Mouse (Mus musculus) CH12.LX (cell line): Measurements from ENCODE around the gene Junb. TPM values are rescaled to one million over a fixed set of nuclear protein-coding genes. Genes with fewer than 3 reads are reported as not detected.

Source experiments
- DNase-seq: peaks from one replicate; pipeline ENCODE4 v3.0.0-alpha.2; 2013; ENCODE audit errors: extremely low read depth
- H3K27ac ChIP-seq: 2 replicates; pipeline ENCODE4 v1.5.1; 2012; ENCODE audit warnings: low read depth, mild to moderate bottlenecking, control low read depth, moderate library complexity; ENCODE audit not compliant: insufficient read depth
- H3K27me3 ChIP-seq: replicated peaks from 2 replicates; pipeline ENCODE3; 2012; ENCODE audit warnings: inconsistent platforms
- H3K36me3 ChIP-seq, 2 experiments: replicated peaks in 1 of 2; 2 replicates each; pipeline versions ENCODE3 to v1.6.1; 2012; ENCODE audit warnings: inconsistent platforms in 1 of 2, low read length in 1 of 2, mild to moderate bottlenecking in 1 of 2, mixed read lengths in 1 of 2, moderate library complexity in 1 of 2; ENCODE audit not compliant: control insufficient read depth in 1 of 2, insufficient read depth in 1 of 2
- H3K4me1 ChIP-seq, 2 experiments: 2 replicates each; pipeline ENCODE4 v1.6.1; 2012; ENCODE audit warnings: inconsistent platforms in 1 of 2, moderate library complexity in 1 of 2; ENCODE audit not compliant: insufficient read depth in 2 of 2, control insufficient read depth in 1 of 2
- H3K4me2 ChIP-seq: 2 replicates; pipeline ENCODE4 v1.6.1; 2012; ENCODE audit warnings: low read depth, mild to moderate bottlenecking, control low read depth; ENCODE audit not compliant: poor library complexity, insufficient read depth, severe bottlenecking
- H3K4me3 ChIP-seq, 3 experiments: fragments of 150-350 bp in 1 of 3; sonication (generic) in 1 of 3; replicated peaks in 1 of 3; 2 replicates each; pipeline versions ENCODE3 to v1.5.1; 2011 to 2012; ENCODE audit warnings: low read depth in 2 of 3, low read length in 2 of 3, mild to moderate bottlenecking in 2 of 3, moderate library complexity in 2 of 3, control low read depth in 1 of 3, improper control_type of control experiment in 1 of 3, inconsistent platforms in 1 of 3, mixed read lengths in 1 of 3; ENCODE audit not compliant: poor library complexity in 1 of 3
- H3K79me2 ChIP-seq: replicated peaks from 2 replicates; pipeline ENCODE4 v1.6.1; 2012; ENCODE audit warnings: mild to moderate bottlenecking, moderate library complexity; ENCODE audit not compliant: control insufficient read depth, poor library complexity, insufficient read depth, severe bottlenecking; ENCODE audit errors: extremely low read depth
- H3K9ac ChIP-seq: 2 replicates; pipeline ENCODE4 v1.6.1; 2012; ENCODE audit warnings: low read depth, mild to moderate bottlenecking, control low read depth, moderate library complexity; ENCODE audit not compliant: insufficient read depth
- H3K9me3 ChIP-seq: replicated peaks from 2 replicates; pipeline ENCODE3; 2012; ENCODE audit warnings: low read length, inconsistent platforms, mixed read lengths
- E2F4 ChIP-seq: IDR thresholded peaks from 2 replicates; pipeline ENCODE4 v1.6.1; 2011; ENCODE audit warnings: low read depth, low read length, improper control_type of control experiment; ENCODE audit not compliant: insufficient replicate concordance
- JUND ChIP-seq: conservative IDR thresholded peaks from 2 replicates; pipeline ENCODE4 v1.6.1; 2011; ENCODE audit warnings: low read depth, low read length, improper control_type of control experiment
- NRF1 ChIP-seq: IDR thresholded peaks from 2 replicates; pipeline ENCODE4 v1.6.1; 2014; ENCODE audit warnings: low read depth, mild to moderate bottlenecking, inconsistent platforms, low read length, improper control_type of control experiment, moderate library complexity
- SIN3A ChIP-seq: IDR thresholded peaks from 2 replicates; pipeline ENCODE4 v1.6.1; 2012; ENCODE audit warnings: low read length, improper control_type of control experiment, inconsistent platforms
- SMC3 ChIP-seq: IDR thresholded peaks from 2 replicates; pipeline ENCODE4 v1.6.1; 2011; ENCODE audit warnings: low read depth, low read length, improper control_type of control experiment
- ZC3H11A ChIP-seq: IDR thresholded peaks from 2 replicates; pipeline ENCODE4 v1.6.1; 2012; ENCODE audit warnings: low read depth, mild to moderate bottlenecking, inconsistent platforms, low read length, improper control_type of control experiment
- dilution Hi-C: fragments of 300-500 bp; cut with MboI; formaldehyde crosslinking; loops from 2 replicates; pipeline ENCODE4 v1.14.3; 2020; ENCODE audit warnings: low sequenced_read_pairs; ENCODE audit not compliant: extremely low pct_unique_long_range_greater_than_20kb, extremely low pct_ligation_motif_present
- in situ Hi-C: fragments of 300-500 bp; cut with MboI; formaldehyde crosslinking; loops from 3 replicates; pipeline ENCODE4 v1.14.3; 2019; ENCODE audit warnings: low sequenced_read_pairs, low pct_ligation_motif_present, low pct_unique_long_range_greater_than_20kb, mixed read lengths
- polyA plus RNA-seq: library from polyadenylated mRNA; unstranded; fragments of >175 nt; gene quantifications from 2 replicates; pipeline ENCODE4 v1.2.1, GENCODE M21; 2012; ENCODE audit warnings: low read depth; ENCODE audit not compliant: insufficient read length
- total RNA-seq, 2 experiments: library from RNA; depleted of rRNA; stranded (reverse); fragments of 300-350 nt in 1 of 2; fragments of >200 nt in 1 of 2; gene quantifications; 2 replicates each; pipeline ENCODE4 v1.2.3; 2012 to 2014

The Junb gene
- total and polyA plus RNA-seq, 3 experiments, result 63.4 to 342 (median 217) TPM

- no peak overlapping the region for H3K27ac ChIP-seq
- H3K4me1 ChIP-seq, result peaks cover 5 to 6% of the 10 kb centered on the region in 2 experiments; a peak in 3 of 4 replicates
- no peak for DNase-seq
- in situ Hi-C loops (no loop called here), dilution Hi-C loops (no loop called here)
- peaks cover 32% of the 10 kb centered on the region for H3K27me3 ChIP-seq
- H3K79me2 ChIP-seq, result no peaks in the 10 kb centered on the region
- H3K9me3 ChIP-seq, result no peaks in the 10 kb centered on the region
- H3K36me3 ChIP-seq, result no peaks in the 10 kb centered on the region
- H3K4me2 ChIP-seq, result no peak overlapping the region
- TF ChIP-seq SMC3 (no peak), ZC3H11A (no peak), SIN3A (no peak), E2F4 (no peak)
- H3K9ac ChIP-seq, result no peak overlapping the region
- H3K4me3 ChIP-seq, result no peak overlapping the region
These were observed 51.0 kb downstream of the Junb start for GRCm38 (mm10) chr8:84927513-84927912.

GRCm38 (mm10) chr8:84925557-84925956 is 53.0 kb downstream of the Junb start:
- peaks cover 5 to 6% of the 10 kb centered on the region in 2 experiments; a peak in 3 of 4 replicates for H3K4me1 ChIP-seq
- peaks cover 21% of the 10 kb centered on the region for H3K27me3 ChIP-seq
- H3K9ac ChIP-seq, result no peak overlapping the region
- dilution Hi-C loops (no loop called here), in situ Hi-C loops (no loop called here)
- no peak overlapping the region for H3K27ac ChIP-seq
- no peak overlapping the region for H3K4me3 ChIP-seq
- DNase-seq, result no peak
- TF ChIP-seq JUND (no peak), NRF1 (no peak)
- H3K79me2 ChIP-seq, result no peaks in the 10 kb centered on the region
- H3K36me3 ChIP-seq, result peaks cover 0 to 2% of the 10 kb centered on the region in 2 experiments
- H3K4me2 ChIP-seq, result no peak overlapping the region
- H3K9me3 ChIP-seq, result no peaks in the 10 kb centered on the region

Other genes with a start within 250 kb of the Junb start
Only the 20 nearest of the 29 such genes appear.
- gene Syce2, start 106.6 kb downstream of the Junb start, total RNA-seq (2012; rRNA removed), result not detected in 2 replicates
- gene Syce2, start 106.6 kb downstream of the Junb start, total RNA-seq (2014; rRNA removed), result not detected in 2 replicates
- gene Syce2, start 106.6 kb downstream of the Junb start, polyA plus RNA-seq, result 0.54 TPM in 1 of 2 replicates, not detected in the other
- gene Gcdh, start 84.8 kb downstream of the Junb start, total RNA-seq (2012; rRNA removed), result 26.2 and 27.3 TPM in 2 replicates
- 16.4 and 20.6 TPM in 2 replicates for gene Gcdh, start 84.8 kb downstream of the Junb start, total RNA-seq (2014; rRNA removed)
- 13.7 and 17.7 TPM in 2 replicates for gene Gcdh, start 84.8 kb downstream of the Junb start, polyA plus RNA-seq
- 0.34 and 0.38 TPM in 2 replicates for gene Klf1, start 76.8 kb downstream of the Junb start, total RNA-seq (2012; rRNA removed)
- 0.20 and 0.24 TPM in 2 replicates for gene Klf1, start 76.8 kb downstream of the Junb start, total RNA-seq (2014; rRNA removed)
- 0.20 and 0.26 TPM in 2 replicates for gene Klf1, start 76.8 kb downstream of the Junb start, polyA plus RNA-seq
- gene Dnase2a, start 70.2 kb downstream of the Junb start, total RNA-seq (2012; rRNA removed), result 12.8 and 13.6 TPM in 2 replicates
- 15.0 and 18.4 TPM in 2 replicates for gene Dnase2a, start 70.2 kb downstream of the Junb start, total RNA-seq (2014; rRNA removed)
- 25.4 and 31.4 TPM in 2 replicates for gene Dnase2a, start 70.2 kb downstream of the Junb start, polyA plus RNA-seq
- gene Mast1, start 41.4 kb downstream of the Junb start, total RNA-seq (2012; rRNA removed), result 0.08 and 0.21 TPM in 2 replicates
- not detected in 2 replicates for gene Mast1, start 41.4 kb downstream of the Junb start, total RNA-seq (2014; rRNA removed)
- 0.34 and 0.55 TPM in 2 replicates for gene Mast1, start 41.4 kb downstream of the Junb start, polyA plus RNA-seq
- gene Rtbdn, start 31.7 kb downstream of the Junb start, total RNA-seq (2012; rRNA removed), result 0.17 and 0.21 TPM in 2 replicates
- not detected in 2 replicates for gene Rtbdn, start 31.7 kb downstream of the Junb start, total RNA-seq (2014; rRNA removed)
- gene Rtbdn, start 31.7 kb downstream of the Junb start, polyA plus RNA-seq, result 0.93 and 1.8 TPM in 2 replicates
- gene Gm49661, start 9.3 kb downstream of the Junb start, total RNA-seq (2012; rRNA removed), result 1.8 and 3.1 TPM in 2 replicates
- not detected in 2 replicates for gene Gm49661, start 9.3 kb downstream of the Junb start, total RNA-seq (2014; rRNA removed)
- gene Gm49661, start 9.3 kb downstream of the Junb start, polyA plus RNA-seq, result not detected in 2 replicates
- 218 and 231 TPM in 2 replicates for gene Prdx2, start 9.1 kb downstream of the Junb start, total RNA-seq (2012; rRNA removed)
- 231 and 232 TPM in 2 replicates for gene Prdx2, start 9.1 kb downstream of the Junb start, total RNA-seq (2014; rRNA removed)
- 158 and 159 TPM in 2 replicates for gene Prdx2, start 9.1 kb downstream of the Junb start, polyA plus RNA-seq
- gene Rnaseh2a, start 9.0 kb downstream of the Junb start, total RNA-seq (2012; rRNA removed), result 104 and 115 TPM in 2 replicates
- gene Rnaseh2a, start 9.0 kb downstream of the Junb start, total RNA-seq (2014; rRNA removed), result 71.6 and 76.2 TPM in 2 replicates
- gene Rnaseh2a, start 9.0 kb downstream of the Junb start, polyA plus RNA-seq, result 83.1 and 88.1 TPM in 2 replicates
- 17.6 and 24.7 TPM in 2 replicates for gene Hook2, start 11.9 kb upstream of the Junb start, total RNA-seq (2012; rRNA removed)
- 7.1 TPM in 2 replicates for gene Hook2, start 11.9 kb upstream of the Junb start, total RNA-seq (2014; rRNA removed)
- 9.8 and 11.7 TPM in 2 replicates for gene Hook2, start 11.9 kb upstream of the Junb start, polyA plus RNA-seq
- 0.21 TPM in 1 of 2 replicates, not detected in the other for gene Best2, start 35.8 kb upstream of the Junb start, total RNA-seq (2012; rRNA removed)
- gene Best2, start 35.8 kb upstream of the Junb start, total RNA-seq (2014; rRNA removed), result not detected in 2 replicates
- 0.23 TPM in 1 of 2 replicates, not detected in the other for gene Best2, start 35.8 kb upstream of the Junb start, polyA plus RNA-seq
- gene Asna1, start 46.6 kb upstream of the Junb start, total RNA-seq (2012; rRNA removed), result 109 and 125 TPM in 2 replicates
- gene Asna1, start 46.6 kb upstream of the Junb start, total RNA-seq (2014; rRNA removed), result 108 and 119 TPM in 2 replicates
- gene Asna1, start 46.6 kb upstream of the Junb start, polyA plus RNA-seq, result 127 and 132 TPM in 2 replicates
- 151 and 202 TPM in 2 replicates for gene Trir, start 48.1 kb upstream of the Junb start, total RNA-seq (2012; rRNA removed)
- 190 and 209 TPM in 2 replicates for gene Trir, start 48.1 kb upstream of the Junb start, total RNA-seq (2014; rRNA removed)
- 185 and 244 TPM in 2 replicates for gene Trir, start 48.1 kb upstream of the Junb start, polyA plus RNA-seq
- 48.0 and 50.4 TPM in 2 replicates for gene Tnpo2, start 58.2 kb upstream of the Junb start, total RNA-seq (2012; rRNA removed)
- 36.3 and 41.2 TPM in 2 replicates for gene Tnpo2, start 58.2 kb upstream of the Junb start, total RNA-seq (2014; rRNA removed)
- gene Tnpo2, start 58.2 kb upstream of the Junb start, polyA plus RNA-seq, result 45.1 and 57.0 TPM in 2 replicates
- gene Fbxw9, start 81.3 kb upstream of the Junb start, total RNA-seq (2012; rRNA removed), result 14.1 and 21.9 TPM in 2 replicates
- 6.4 and 7.3 TPM in 2 replicates for gene Fbxw9, start 81.3 kb upstream of the Junb start, total RNA-seq (2014; rRNA removed)
- 10.4 and 11.7 TPM in 2 replicates for gene Fbxw9, start 81.3 kb upstream of the Junb start, polyA plus RNA-seq
- not detected in 2 replicates for gene Gm5741, start 89.3 kb upstream of the Junb start, total RNA-seq (2012; rRNA removed)
- gene Gm5741, start 89.3 kb upstream of the Junb start, total RNA-seq (2014; rRNA removed), result not detected in 2 replicates
- 1.0 TPM in 1 of 2 replicates, not detected in the other for gene Gm5741, start 89.3 kb upstream of the Junb start, polyA plus RNA-seq
- 44.7 and 66.4 TPM in 2 replicates for gene Dhps, start 93.0 kb upstream of the Junb start, total RNA-seq (2012; rRNA removed)
- gene Dhps, start 93.0 kb upstream of the Junb start, total RNA-seq (2014; rRNA removed), result 60.1 and 64.6 TPM in 2 replicates
- 77.3 and 88.5 TPM in 2 replicates for gene Dhps, start 93.0 kb upstream of the Junb start, polyA plus RNA-seq
- gene Wdr83os, start 102.0 kb upstream of the Junb start, total RNA-seq (2012; rRNA removed), result 34.3 and 40.9 TPM in 2 replicates
- gene Wdr83os, start 102.0 kb upstream of the Junb start, total RNA-seq (2014; rRNA removed), result 38.5 and 43.5 TPM in 2 replicates
- gene Wdr83os, start 102.0 kb upstream of the Junb start, polyA plus RNA-seq, result 98.3 and 103 TPM in 2 replicates
- 24.6 and 25.8 TPM in 2 replicates for gene Wdr83, start 102.6 kb upstream of the Junb start, total RNA-seq (2012; rRNA removed)
- gene Wdr83, start 102.6 kb upstream of the Junb start, total RNA-seq (2014; rRNA removed), result 4.8 and 5.5 TPM in 2 replicates
- 34.4 and 35.6 TPM in 2 replicates for gene Wdr83, start 102.6 kb upstream of the Junb start, polyA plus RNA-seq
- gene Man2b1, start 104.6 kb upstream of the Junb start, total RNA-seq (2012; rRNA removed), result 45.6 and 47.9 TPM in 2 replicates
- gene Man2b1, start 104.6 kb upstream of the Junb start, total RNA-seq (2014; rRNA removed), result 29.1 and 29.7 TPM in 2 replicates
- gene Man2b1, start 104.6 kb upstream of the Junb start, polyA plus RNA-seq, result 36.8 and 40.7 TPM in 2 replicates